Mouse (Mus musculus) liver, embryonic 11.5 days (tissue): Measurements from ENCODE around the gene Rai14. TPM values are rescaled to one million over a fixed set of nuclear protein-coding genes. Genes with fewer than 3 reads are reported as not detected.
"Not testable (repeated sequence)": the region's sequence is repeated elsewhere in the genome, so short reads cannot be mapped to it uniquely, and the experiment has no call there.

Experiments
- ATAC-seq: fragments of 200-750 bp; cut with Nextera tagmentation; replicated peaks from 2 replicates; pipeline ENCODE4 v1.8.0; 2017; ENCODE audit warnings: moderate number of reproducible peaks, mild to moderate bottlenecking, moderate TSS enrichment, moderate library complexity; ENCODE audit not compliant: low FRiP score
- DNase-seq: peaks from one replicate; pipeline ENCODE4 v3.0.0-alpha.2; 2017; ENCODE audit warnings: low spot score
- H3K27ac ChIP-seq: fragments of 300-500 bp; sonication (generic); 2 replicates; pipeline ENCODE4 v1.5.1; 2014; ENCODE audit warnings: mild to moderate bottlenecking, low read depth, low read length, control low read depth
- H3K27me3 ChIP-seq: fragments of 300-500 bp; sonication (generic); replicated peaks from 2 replicates; pipeline ENCODE4 v1.6.1; 2014; ENCODE audit warnings: low read length, mixed read lengths; ENCODE audit not compliant: control insufficient read depth, insufficient read depth
- H3K36me3 ChIP-seq: fragments of 300-500 bp; sonication (generic); 2 replicates; pipeline ENCODE4 v1.6.1; 2014; ENCODE audit warnings: mild to moderate bottlenecking, low read length, moderate library complexity, mixed read lengths; ENCODE audit not compliant: control insufficient read depth, insufficient read depth
- H3K4me1 ChIP-seq: fragments of 300-500 bp; sonication (generic); replicated peaks from 2 replicates; pipeline ENCODE4 v1.6.1; 2014; ENCODE audit warnings: low read length, mixed read lengths; ENCODE audit not compliant: control insufficient read depth, insufficient read depth
- H3K4me2 ChIP-seq: fragments of 300-500 bp; sonication (generic); 2 replicates; pipeline ENCODE4 v1.6.1; 2014; ENCODE audit warnings: mild to moderate bottlenecking, control low read depth, moderate library complexity
- H3K4me3 ChIP-seq: fragments of 300-500 bp; sonication (generic); 2 replicates; pipeline ENCODE4 v1.5.1; 2014; ENCODE audit warnings: low read depth, low read length, control low read depth
- H3K9ac ChIP-seq: fragments of 300-500 bp; sonication (generic); 2 replicates; pipeline ENCODE4 v1.6.1; 2014; ENCODE audit warnings: low read depth, low read length, control low read depth
- H3K9me3 ChIP-seq: fragments of 300-500 bp; sonication (generic); 2 replicates; pipeline ENCODE4 v1.6.1; 2016; ENCODE audit warnings: low read length, inconsistent platforms, mixed read lengths; ENCODE audit not compliant: control insufficient read depth
- WGBS: fragments of 180-500 bp; shearing (Covaris S2); extraction: QIAGEN DNeasy Blood & Tissue Kit; methylation state at CpG from one replicate; pipeline ENCODE4 v1.1.7; 2014; 5-methylcytosine and 5-hydroxymethylcytosine counted together
- polyA plus RNA-seq: library from polyadenylated mRNA; unstranded; fragments of >200 nt; fragmentation: Nextera tagmentation; extraction: Ambion mirVana; gene quantifications from 2 replicates; pipeline ENCODE4 v1.2.1, GENCODE M21; 2014

The Rai14 gene
- polyA plus RNA-seq, 1 experiment from 2014 or later = 19.6 TPM

DNA sequence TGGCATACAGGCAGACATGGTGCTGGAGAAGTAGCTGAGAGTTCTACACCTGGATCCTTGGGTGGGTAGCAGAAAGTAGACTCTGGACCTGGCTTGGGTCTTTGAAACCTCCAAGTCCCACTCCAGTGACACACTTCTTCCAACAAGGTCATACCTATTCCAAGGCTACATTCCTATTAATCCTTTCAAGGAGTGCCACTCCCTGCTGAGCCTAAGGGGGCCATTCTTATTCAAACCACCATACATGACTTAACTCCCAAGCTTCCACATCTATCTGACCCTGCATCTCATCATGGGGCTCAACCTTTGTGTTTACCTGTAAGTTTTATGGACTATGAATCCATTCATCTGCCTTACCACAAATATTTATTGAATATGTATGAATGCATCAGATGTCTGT lies 152.1 kb downstream of the Rai14 start:
- no peak overlapping the region for H3K4me3 ChIP-seq
- no peaks in the 10 kb centered on the region for H3K9me3 ChIP-seq

DNA sequence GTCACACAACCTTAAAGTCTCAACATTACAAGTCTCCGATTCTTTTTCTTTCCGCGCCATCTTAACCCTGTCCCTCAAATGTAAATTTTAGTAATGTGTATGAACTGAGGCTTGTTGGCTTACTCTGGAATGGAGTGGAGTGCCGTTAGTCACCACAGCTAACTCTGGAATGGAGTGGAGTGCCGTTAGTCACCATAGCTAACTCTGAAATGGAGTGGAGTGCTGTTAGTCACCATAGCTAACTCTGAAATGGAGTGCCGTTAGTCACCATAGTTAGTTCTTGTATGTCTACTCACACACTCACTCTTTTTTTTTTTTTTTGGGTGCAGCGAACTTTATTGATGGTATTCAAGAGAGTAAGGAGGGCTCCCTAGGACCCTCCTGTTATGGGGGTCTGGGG lies 154.4 kb downstream of the Rai14 start:
- DNase-seq (no peak), ATAC-seq (no peak)
- no peaks in the 10 kb centered on the region for H3K27me3 ChIP-seq
- H3K4me1 ChIP-seq = no peaks in the 10 kb centered on the region
- H3K27ac ChIP-seq = no peak overlapping the region
- no peaks in the 10 kb centered on the region for H3K9me3 ChIP-seq
- no peak overlapping the region for H3K9ac ChIP-seq
- WGBS = 86% methylated on average over 7 of the region's 7 CpGs
- no peak overlapping the region for H3K4me2 ChIP-seq
- H3K4me3 ChIP-seq = no peak overlapping the region
- H3K36me3 ChIP-seq = no peaks in the 10 kb centered on the region

More for the DNA sequence above, 152.1 kb downstream of the Rai14 start:
- DNase-seq (no peak), ATAC-seq (no peak)
- Histone ChIP-seq H3K4me1 (no peaks in the 10 kb centered on the region), H3K36me3 (no peaks in the 10 kb centered on the region), H3K9ac (no peak overlapping the region), H3K27me3 (no peaks in the 10 kb centered on the region), H3K4me2 (no peak overlapping the region), H3K27ac (no peak overlapping the region)

- Histone ChIP-seq H3K27ac (no peak within 1 kb of the TSS), H3K27me3 (no peaks in the 10 kb centered on the region), H3K4me1 (no peaks in the 10 kb centered on the region), H3K4me2 (no peak within 1 kb of the TSS), H3K9me3 (no peaks in the 10 kb centered on the region), H3K36me3 (no peaks in the 10 kb centered on the region), H3K9ac (no peak within 1 kb of the TSS), H3K4me3 (no peak within 1 kb of the TSS)
- WGBS = 83% methylated on average over 13 of the region's 13 CpGs
- no peak for DNase-seq
- no peak for ATAC-seq
Observed at GRCm38 (mm10) chr15:10558465-10558864, 156.0 kb downstream of the Rai14 start, which contains the start of gene Ttc23l. TSS of gene Ttc23l (minus strand) at chr15:10558668.

DNA sequence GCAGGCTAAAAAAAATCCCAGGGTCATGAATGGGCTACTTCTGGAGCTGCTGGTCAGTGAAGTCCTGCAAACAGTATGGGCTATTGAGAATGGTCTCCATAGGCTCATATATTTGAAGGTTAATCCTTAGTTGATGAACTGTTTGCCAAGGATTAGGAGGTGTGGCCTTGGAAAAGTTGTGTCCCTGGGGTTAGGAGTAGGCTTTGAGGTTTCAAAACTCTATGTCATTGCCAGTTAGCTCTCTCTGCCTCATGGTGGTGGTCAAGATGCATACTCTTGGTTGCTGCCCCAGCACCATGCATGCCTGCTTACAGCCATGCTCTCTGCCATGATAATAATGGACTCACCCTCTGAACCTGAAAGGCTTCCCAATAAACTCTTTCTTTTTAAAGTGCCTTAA lies 160.1 kb downstream of the Rai14 start:
- Histone ChIP-seq H3K9me3 (no peaks in the 10 kb centered on the region), H3K9ac (no peak overlapping the region), H3K27ac (no peak overlapping the region), H3K4me2 (no peak overlapping the region), H3K4me3 (no peak overlapping the region), H3K27me3 (no peaks in the 10 kb centered on the region), H3K4me1 (no peaks in the 10 kb centered on the region), H3K36me3 (no peaks in the 10 kb centered on the region)
- ATAC-seq (no peak), DNase-seq (no peak)

GRCm38 (mm10) chr15:10540271-10541088 lies 173.9 kb downstream of the Rai14 start:
- H3K36me3 ChIP-seq = no peaks in the 10 kb centered on the region
- DNase-seq (no peak), ATAC-seq (no peak)
- WGBS = 82% methylated on average over 16 of the region's 16 CpGs
- H3K4me3 ChIP-seq = no peak overlapping the region
- H3K27ac ChIP-seq = no peak overlapping the region
- H3K4me1 ChIP-seq = no peaks in the 10 kb centered on the region
- H3K9me3 ChIP-seq = no peaks in the 10 kb centered on the region
- no peak overlapping the region for H3K9ac ChIP-seq
- H3K27me3 ChIP-seq = no peaks in the 10 kb centered on the region
- H3K4me2 ChIP-seq = no peak overlapping the region

DNA sequence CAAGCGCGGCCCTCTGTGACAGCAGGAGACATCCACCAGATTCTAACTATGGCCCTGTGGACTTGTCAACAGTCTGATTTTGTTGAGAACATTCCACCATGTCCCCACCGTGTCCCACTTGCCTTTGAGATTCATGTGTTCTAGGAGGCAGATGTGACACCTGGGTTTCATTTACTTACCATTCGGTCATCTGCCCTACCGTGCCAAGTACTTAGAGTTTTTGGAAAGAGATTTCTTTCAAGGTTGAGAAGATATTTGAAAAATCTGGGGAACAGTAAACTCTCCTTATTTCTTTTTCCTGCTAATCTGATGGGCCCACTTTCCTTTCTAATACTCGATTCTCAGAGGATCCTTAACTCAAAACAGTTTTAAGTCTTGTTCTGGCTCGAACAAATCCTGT lies 178.5 kb downstream of the Rai14 start:
- Histone ChIP-seq H3K27ac (no peak overlapping the region), H3K9ac (no peak overlapping the region), H3K4me1 (no peaks in the 10 kb centered on the region), H3K4me2 (no peak overlapping the region), H3K27me3 (no peaks in the 10 kb centered on the region), H3K36me3 (no peaks in the 10 kb centered on the region), H3K9me3 (no peaks in the 10 kb centered on the region), H3K4me3 (no peak overlapping the region)
- 84% methylated on average over 7 of the region's 7 CpGs for WGBS
- DNase-seq = no peak
- ATAC-seq = no peak

GRCm38 (mm10) chr15:10534591-10534990 lies 179.8 kb downstream of the Rai14 start:
- H3K4me3 ChIP-seq = no peak overlapping the region
- H3K9ac ChIP-seq = no peak overlapping the region
- ATAC-seq (no peak), DNase-seq (no peak)
- no peaks in the 10 kb centered on the region for H3K27me3 ChIP-seq
- no peaks in the 10 kb centered on the region for H3K36me3 ChIP-seq
- no peaks in the 10 kb centered on the region for H3K9me3 ChIP-seq
- no peak overlapping the region for H3K27ac ChIP-seq
- whole genome bisulfite sequencing = 70% methylated on average over 5 of the region's 5 CpGs
- H3K4me2 ChIP-seq = no peak overlapping the region
- no peaks in the 10 kb centered on the region for H3K4me1 ChIP-seq

GRCm38 (mm10) chr15:10533361-10533760 lies 181.1 kb downstream of the Rai14 start:
- H3K4me2 ChIP-seq, H3K9me3 ChIP-seq, H3K4me3 ChIP-seq, H3K36me3 ChIP-seq, H3K4me1 ChIP-seq, H3K27me3 ChIP-seq, H3K9ac ChIP-seq, H3K27ac ChIP-seq, ATAC-seq, DNase-seq: not testable (repeated sequence)
- WGBS = 87% methylated on average over 10 of the region's 10 CpGs

- Histone ChIP-seq H3K4me1 (no peaks in the 10 kb centered on the region), H3K9ac (no peak overlapping the region), H3K36me3 (no peaks in the 10 kb centered on the region), H3K27ac (no peak overlapping the region), H3K9me3 (no peaks in the 10 kb centered on the region), H3K27me3 (no peaks in the 10 kb centered on the region), H3K4me2 (no peak overlapping the region), H3K4me3 (no peak overlapping the region)
- DNase-seq (no peak), ATAC-seq (peak; percentile 81)
- WGBS = 42% methylated on average over 4 of the region's 4 CpGs
Observed at GRCm38 (mm10) chr15:10531352-10531751, 183.1 kb downstream of the Rai14 start.
